Mouse (Mus musculus): ENCODE measurements around the gene Bzw2. TPM values are rescaled to one million over a fixed set of nuclear protein-coding genes. Genes with fewer than 3 reads are reported as not detected.

Bzw2 gene
- total and polyA plus RNA-seq, 2 experiments from 2014 or later, result 184 to 263 TPM

DNA sequence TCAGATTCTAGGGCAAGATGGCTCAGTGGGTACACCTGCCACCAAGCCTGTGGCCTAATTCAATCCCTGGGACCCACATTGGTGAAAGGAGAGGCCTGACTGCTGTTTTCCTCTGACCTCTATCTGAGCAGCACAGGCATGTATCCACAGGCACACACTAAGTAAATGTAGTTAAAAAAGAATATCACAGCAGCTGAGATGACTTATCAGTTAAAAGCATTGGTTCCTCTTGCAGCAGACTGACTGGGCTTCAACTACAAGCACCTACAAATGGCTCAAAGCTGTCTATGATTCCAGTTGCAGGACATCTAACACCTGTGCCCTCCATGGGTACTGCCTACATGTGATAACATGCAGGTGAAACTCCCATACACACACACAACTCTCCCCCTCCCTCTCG is 69.1 kb downstream of the Bzw2 start:
- Histone ChIP-seq H3K4me2 (ENCODE audit: low read depth, low read length) (no peak overlapping the region), H3K36me3 (ENCODE audit: insufficient read depth, low read length) (peaks cover 10% of the 10 kb centered on the region; the same call in 1 of the 2 replicates), H3K4me3 (ENCODE audit: low read length) (no peak overlapping the region), H3K9me3 (ENCODE audit: low read length) (no peaks in the 10 kb centered on the region), H3K4me1 (ENCODE audit: insufficient read depth, low read length) (no peaks in the 10 kb centered on the region), H3K27ac (no peak overlapping the region), H3K9ac (replicated peaks; ENCODE audit: low read length) (no peak overlapping the region), H3K27me3 (ENCODE audit: insufficient read depth, low read length) (no peaks in the 10 kb centered on the region)
- DNase-seq (ENCODE audit: low spot score) (no peak), ATAC-seq (0 out of 2 replicates have a peak, but pooled peaks have one; percentile 13)
- no peak for TF ChIP-seq CTCF (IDR thresholded peaks at IDR 0.05; ENCODE audit: low read depth)
- 90% methylated on average over 1 of the region's 1 CpGs for WGBS

GRCm38 (mm10) chr12:36085380-36085779 is 72.5 kb downstream of the Bzw2 start:
- Histone ChIP-seq H3K9me3 (ENCODE audit: low read length) (no peaks in the 10 kb centered on the region), H3K9ac (replicated peaks; ENCODE audit: low read length) (no peak overlapping the region), H3K36me3 (ENCODE audit: insufficient read depth, low read length) (no peaks in the 10 kb centered on the region), H3K4me3 (ENCODE audit: low read length) (no peak overlapping the region), H3K4me1 (ENCODE audit: insufficient read depth, low read length) (no peaks in the 10 kb centered on the region), H3K4me2 (ENCODE audit: low read depth, low read length) (no peak overlapping the region), H3K27me3 (ENCODE audit: insufficient read depth, low read length) (no peaks in the 10 kb centered on the region), H3K27ac (no peak overlapping the region)
- 96% methylated on average over 2 of the region's 2 CpGs for WGBS
- no peak for TF ChIP-seq CTCF (IDR thresholded peaks at IDR 0.05; ENCODE audit: low read depth)
- ATAC-seq (no peak), DNase-seq (ENCODE audit: low spot score) (no peak)

GRCm38 (mm10) chr12:36078101-36078899 is 79.6 kb downstream of the Bzw2 start:
- Histone ChIP-seq H3K4me2 (ENCODE audit: low read depth, low read length) (no peak overlapping the region), H3K4me1 (ENCODE audit: insufficient read depth, low read length) (no peaks in the 10 kb centered on the region), H3K27me3 (ENCODE audit: insufficient read depth, low read length) (no peaks in the 10 kb centered on the region), H3K9ac (replicated peaks; ENCODE audit: low read length) (no peak overlapping the region), H3K9me3 (ENCODE audit: low read length) (no peaks in the 10 kb centered on the region), H3K4me3 (ENCODE audit: low read length) (no peak overlapping the region), H3K36me3 (ENCODE audit: insufficient read depth, low read length) (no peaks in the 10 kb centered on the region), H3K27ac (no peak overlapping the region)
- DNase-seq (ENCODE audit: low spot score) (no peak), ATAC-seq (no peak)
- 78% methylated on average over 4 of the region's 4 CpGs for WGBS
- TF ChIP-seq CTCF (IDR thresholded peaks at IDR 0.05; ENCODE audit: low read depth), result no peak

DNA sequence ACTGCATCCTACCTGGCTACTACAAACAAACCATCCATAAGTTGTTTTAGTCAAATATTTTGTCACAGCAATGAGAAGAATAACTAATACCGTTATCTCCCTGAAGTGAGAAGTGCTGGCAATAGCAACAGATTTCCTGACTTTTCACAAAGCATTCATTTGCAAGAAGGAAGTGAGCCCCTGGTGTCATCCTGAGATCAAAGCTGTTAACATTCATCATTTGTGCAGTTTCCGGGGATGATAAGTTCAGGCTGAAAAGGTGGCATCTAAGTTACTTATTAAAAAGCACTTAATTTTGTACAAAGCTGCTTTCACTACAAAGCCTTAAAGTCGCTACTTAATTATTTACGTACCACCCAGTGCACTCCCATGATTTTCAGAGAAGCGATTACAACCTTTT is 85.0 kb downstream of the Bzw2 start:
- Histone ChIP-seq H3K27me3 (ENCODE audit: insufficient read depth, low read length) (no peaks in the 10 kb centered on the region), H3K4me1 (ENCODE audit: insufficient read depth, low read length) (no peaks in the 10 kb centered on the region), H3K4me3 (ENCODE audit: low read length) (no peak overlapping the region), H3K27ac (no peak overlapping the region), H3K9ac (replicated peaks; ENCODE audit: low read length) (no peak overlapping the region), H3K4me2 (ENCODE audit: low read depth, low read length) (no peak overlapping the region), H3K36me3 (ENCODE audit: insufficient read depth, low read length) (no peaks in the 10 kb centered on the region), H3K9me3 (ENCODE audit: low read length) (no peaks in the 10 kb centered on the region)
- WGBS, result 31% methylated on average over 5 of the region's 5 CpGs
- ATAC-seq (no peak), DNase-seq (ENCODE audit: low spot score) (no peak)
- no peak for TF ChIP-seq CTCF (IDR thresholded peaks at IDR 0.05; ENCODE audit: low read depth)

DNA sequence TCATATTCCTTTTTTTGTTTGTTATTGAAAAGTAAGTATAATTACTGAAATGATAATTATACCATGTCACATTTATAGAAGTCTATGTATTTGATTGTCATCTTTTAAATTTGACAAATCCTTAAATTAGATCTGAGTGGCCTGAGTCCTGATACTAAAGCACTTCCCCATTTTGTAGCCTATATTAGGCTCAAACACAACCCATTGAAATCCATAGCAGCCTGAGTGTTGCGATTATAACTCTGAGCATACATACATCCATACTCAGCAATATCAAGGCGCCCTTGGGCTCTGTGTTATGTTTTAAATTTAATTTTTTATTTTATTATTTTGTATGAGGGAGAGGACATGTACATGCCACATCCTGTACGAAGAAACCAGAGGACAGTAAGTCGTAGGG is 87.6 kb downstream of the Bzw2 start:
- TF ChIP-seq CTCF (IDR thresholded peaks at IDR 0.05; ENCODE audit: low read depth), result no peak
- no peaks in the 10 kb centered on the region for H3K9me3 ChIP-seq (ENCODE audit: low read length)
- no peak overlapping the region for H3K27ac ChIP-seq
- no peaks in the 10 kb centered on the region for H3K36me3 ChIP-seq (ENCODE audit: insufficient read depth, low read length)
- no peak overlapping the region for H3K9ac ChIP-seq (replicated peaks; ENCODE audit: low read length)
- ATAC-seq (no peak), DNase-seq (ENCODE audit: low spot score) (no peak)
- 93% methylated on average over 4 of the region's 4 CpGs for WGBS
- no peak overlapping the region for H3K4me3 ChIP-seq (ENCODE audit: low read length)
- H3K4me1 ChIP-seq (ENCODE audit: insufficient read depth, low read length), result no peaks in the 10 kb centered on the region
- H3K27me3 ChIP-seq (ENCODE audit: insufficient read depth, low read length), result no peaks in the 10 kb centered on the region
- no peak overlapping the region for H3K4me2 ChIP-seq (ENCODE audit: low read depth, low read length)

GRCm38 (mm10) chr12:36067538-36067937 is 90.3 kb downstream of the Bzw2 start:
- Histone ChIP-seq H3K9me3 (ENCODE audit: low read length) (no peaks in the 10 kb centered on the region), H3K36me3 (ENCODE audit: insufficient read depth, low read length) (no peaks in the 10 kb centered on the region), H3K4me3 (ENCODE audit: low read length) (no peak overlapping the region), H3K4me1 (ENCODE audit: insufficient read depth, low read length) (no peaks in the 10 kb centered on the region), H3K27me3 (ENCODE audit: insufficient read depth, low read length) (no peaks in the 10 kb centered on the region), H3K9ac (replicated peaks; ENCODE audit: low read length) (no peak overlapping the region), H3K4me2 (ENCODE audit: low read depth, low read length) (no peak overlapping the region), H3K27ac (no peak overlapping the region)
- 95% methylated on average over 2 of the region's 2 CpGs for WGBS
- TF ChIP-seq CTCF (IDR thresholded peaks at IDR 0.05; ENCODE audit: low read depth), result no peak
- ATAC-seq, result no peak
- no peak for DNase-seq (ENCODE audit: low spot score)

GRCm38 (mm10) chr12:36065911-36066310 is 92.0 kb downstream of the Bzw2 start:
- 60% methylated on average over 1 of the region's 1 CpGs for WGBS
- ATAC-seq (no peak), DNase-seq (ENCODE audit: low spot score) (no peak)
- no peak for TF ChIP-seq CTCF (IDR thresholded peaks at IDR 0.05; ENCODE audit: low read depth)
- Histone ChIP-seq H3K36me3 (ENCODE audit: insufficient read depth, low read length) (no peaks in the 10 kb centered on the region), H3K9me3 (ENCODE audit: low read length) (no peaks in the 10 kb centered on the region), H3K4me1 (ENCODE audit: insufficient read depth, low read length) (no peaks in the 10 kb centered on the region), H3K9ac (replicated peaks; ENCODE audit: low read length) (no peak overlapping the region), H3K4me2 (ENCODE audit: low read depth, low read length) (no peak overlapping the region), H3K4me3 (ENCODE audit: low read length) (no peak overlapping the region), H3K27ac (no peak overlapping the region), H3K27me3 (ENCODE audit: insufficient read depth, low read length) (no peaks in the 10 kb centered on the region)

Data from hindbrain, postnatal 0 days (tissue).